Mouse (Mus musculus): ENCODE measurements around the gene Gm37419.

Gene Gm37419

GRCm38 (mm10) chr16:23993351-23994321 lies 5.4 kb downstream of the Gm37419 start:
- DNase-seq (ENCODE audit: low read depth in 2 of 2, low spot score in 2 of 2), result no peak

DNA sequence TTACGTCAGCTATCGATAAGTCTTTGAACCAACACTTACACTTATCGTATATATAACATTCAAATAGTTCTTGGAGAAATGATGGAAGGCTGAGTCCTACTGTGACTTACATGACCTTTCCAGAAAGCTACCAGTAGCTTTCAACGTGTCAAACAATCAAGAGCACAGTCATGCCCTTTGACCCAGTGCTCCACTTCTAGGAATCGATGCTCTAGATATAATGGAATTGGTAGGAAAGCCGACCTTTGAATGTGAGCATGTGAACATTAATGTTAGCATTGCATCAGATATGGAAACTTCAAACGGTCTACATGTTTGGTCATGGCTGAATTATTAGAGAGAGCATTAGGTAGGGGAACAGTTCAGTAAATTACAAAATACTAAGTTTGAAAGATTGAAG lies 8.1 kb downstream of the Gm37419 start:
- DNase-seq (ENCODE audit: low read depth in 2 of 2, low spot score in 2 of 2), result no peak

GRCm38 (mm10) chr16:23997228-23997627 lies 8.9 kb downstream of the Gm37419 start:
- no peak for DNase-seq (ENCODE audit: low read depth in 2 of 2, low spot score in 2 of 2)

- DNase-seq (ENCODE audit: low read depth in 2 of 2, low spot score in 2 of 2), result no peak
Measured at GRCm38 (mm10) chr16:23997912-23998311, 9.6 kb downstream of the Gm37419 start.

DNA sequence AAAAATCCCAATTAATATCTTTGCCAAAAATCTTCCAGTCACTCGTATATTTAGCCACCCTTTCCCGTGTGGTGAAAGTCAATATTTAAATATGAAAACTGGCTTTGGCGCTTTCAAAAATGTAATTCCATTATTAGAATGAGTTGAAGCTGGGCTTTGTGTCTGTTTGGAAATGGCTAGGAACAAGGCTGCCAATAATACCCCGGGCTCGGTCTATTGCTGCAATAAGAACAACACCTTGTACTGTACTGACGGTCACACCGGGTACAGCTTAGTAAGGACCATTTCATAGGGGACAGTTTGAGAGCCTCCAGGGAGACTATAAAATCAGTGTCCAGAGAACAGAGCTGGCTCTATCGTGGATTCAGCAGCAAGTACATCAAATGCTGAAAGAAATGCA lies 17.6 kb downstream of the Gm37419 start:
- DNase-seq (ENCODE audit: low read depth in 2 of 2, low spot score in 2 of 2), result no peak

DNA sequence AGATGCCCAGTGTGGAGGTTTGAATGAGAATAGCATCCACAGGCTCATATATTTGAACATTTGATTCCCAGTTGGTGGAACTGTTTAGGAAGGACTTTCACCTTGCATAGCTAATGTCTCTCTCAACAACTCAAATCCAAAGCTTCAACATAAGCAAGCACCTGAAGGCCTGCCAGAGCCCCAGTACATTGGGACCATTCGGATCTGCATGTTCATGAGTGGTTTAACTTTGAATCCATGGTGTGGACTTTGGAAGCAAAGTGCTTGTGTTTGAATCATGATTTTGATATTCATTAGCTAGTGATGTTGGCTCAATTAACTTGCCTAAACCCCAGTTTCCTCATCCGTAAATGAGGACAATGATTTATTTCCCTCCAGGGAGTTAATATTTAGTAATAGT lies 21.6 kb downstream of the Gm37419 start:
- DNase-seq (ENCODE audit: low read depth in 2 of 2, low spot score in 2 of 2), result no peak

DNA sequence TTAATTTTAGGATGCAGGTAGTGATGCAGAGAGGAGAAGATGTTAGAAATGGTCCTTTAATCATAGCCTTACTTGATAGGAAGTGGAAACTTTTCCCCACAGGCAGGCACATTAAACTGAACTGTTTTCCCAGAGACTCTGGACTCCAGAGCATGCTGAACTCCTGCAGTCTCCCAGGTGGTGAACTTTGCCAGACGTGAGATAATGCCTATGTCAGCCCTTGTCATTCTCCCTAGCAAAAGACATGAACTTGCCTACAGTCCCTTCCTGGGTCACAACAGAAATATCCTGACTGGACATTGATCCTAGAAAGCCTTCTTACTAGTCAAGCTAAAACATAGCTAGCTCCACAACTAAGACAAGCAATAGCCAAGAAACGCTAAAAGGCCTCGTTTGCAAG lies 23.0 kb downstream of the Gm37419 start:
- no peak for DNase-seq (ENCODE audit: low read depth in 2 of 2, low spot score in 2 of 2)

DNA sequence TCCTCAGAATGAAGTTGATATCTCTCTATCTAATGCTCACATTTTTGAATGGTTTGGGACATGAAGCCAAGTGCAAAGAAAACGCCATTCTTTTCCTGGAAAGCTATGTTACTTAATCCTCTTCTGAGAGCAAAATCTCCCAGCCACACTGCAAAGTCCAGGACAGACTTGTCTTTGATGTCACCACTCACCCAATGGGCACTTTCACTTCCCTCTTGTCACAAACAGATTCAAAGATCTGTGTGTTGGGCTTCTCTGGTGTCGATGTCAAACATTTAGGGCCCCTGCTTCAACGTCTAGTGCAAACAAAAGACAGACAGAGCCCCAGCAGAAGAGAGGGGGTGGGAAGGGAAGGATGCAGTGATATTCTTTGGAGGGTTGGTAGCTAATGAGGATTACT lies 23.8 kb downstream of the Gm37419 start:
- no peak for DNase-seq (ENCODE audit: low read depth in 2 of 2, low spot score in 2 of 2)

- no peak for DNase-seq (ENCODE audit: low read depth in 2 of 2, low spot score in 2 of 2)
Measured at GRCm38 (mm10) chr16:24014378-24014777, 26.1 kb downstream of the Gm37419 start.

GRCm38 (mm10) chr16:24016273-24016672 lies 28.0 kb downstream of the Gm37419 start:
- no peak for DNase-seq (ENCODE audit: low read depth in 2 of 2, low spot score in 2 of 2)

GRCm38 (mm10) chr16:24016742-24017141 lies 28.5 kb downstream of the Gm37419 start:
- no peak for DNase-seq (ENCODE audit: low read depth in 2 of 2, low spot score in 2 of 2)

DNA sequence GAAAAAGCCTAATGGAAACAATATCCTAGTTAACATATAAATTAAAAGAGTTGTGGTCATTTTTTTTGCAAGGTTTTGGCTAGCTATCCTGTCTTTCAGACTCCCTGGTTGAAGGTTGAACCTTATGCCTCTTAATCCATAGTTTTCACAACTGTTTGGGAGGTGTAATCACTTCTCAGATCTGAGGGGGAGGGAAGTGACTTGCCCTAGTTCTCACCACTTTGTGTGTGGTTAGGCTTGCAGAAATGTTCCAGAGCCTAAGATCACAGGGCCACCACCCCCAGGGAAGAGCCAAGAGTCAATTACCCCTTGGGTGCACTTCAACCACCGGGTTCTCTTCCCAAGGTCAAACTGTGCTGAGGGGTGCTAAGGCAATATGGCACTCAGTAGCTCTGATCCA lies 33.4 kb downstream of the Gm37419 start:
- no peak for DNase-seq (ENCODE audit: low read depth in 2 of 2, low spot score in 2 of 2)

- no peak for DNase-seq (ENCODE audit: low read depth in 2 of 2, low spot score in 2 of 2)
Measured at GRCm38 (mm10) chr16:24022605-24023004, 34.3 kb downstream of the Gm37419 start.

DNA sequence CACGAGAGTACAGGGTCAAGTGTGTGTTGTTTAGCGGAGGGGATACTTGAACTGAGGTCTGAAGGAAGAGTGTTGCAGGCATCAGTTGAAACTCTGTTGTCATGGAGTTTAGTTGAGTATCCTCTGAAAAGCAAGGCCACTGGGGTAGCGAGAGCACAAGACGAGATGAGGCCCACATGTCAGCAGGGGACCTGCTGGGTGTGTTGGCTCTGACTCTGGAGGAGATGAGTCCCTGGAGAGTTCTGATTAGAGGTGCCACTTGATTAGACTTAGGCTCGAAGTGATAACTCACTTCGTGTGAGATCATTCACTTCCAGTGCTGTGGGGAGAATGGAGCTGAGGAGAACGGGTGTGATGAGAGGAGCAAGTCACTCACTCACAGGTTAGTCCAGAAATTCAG lies 37.2 kb downstream of the Gm37419 start:
- no peak for DNase-seq (ENCODE audit: low read depth in 2 of 2, low spot score in 2 of 2)

DNA sequence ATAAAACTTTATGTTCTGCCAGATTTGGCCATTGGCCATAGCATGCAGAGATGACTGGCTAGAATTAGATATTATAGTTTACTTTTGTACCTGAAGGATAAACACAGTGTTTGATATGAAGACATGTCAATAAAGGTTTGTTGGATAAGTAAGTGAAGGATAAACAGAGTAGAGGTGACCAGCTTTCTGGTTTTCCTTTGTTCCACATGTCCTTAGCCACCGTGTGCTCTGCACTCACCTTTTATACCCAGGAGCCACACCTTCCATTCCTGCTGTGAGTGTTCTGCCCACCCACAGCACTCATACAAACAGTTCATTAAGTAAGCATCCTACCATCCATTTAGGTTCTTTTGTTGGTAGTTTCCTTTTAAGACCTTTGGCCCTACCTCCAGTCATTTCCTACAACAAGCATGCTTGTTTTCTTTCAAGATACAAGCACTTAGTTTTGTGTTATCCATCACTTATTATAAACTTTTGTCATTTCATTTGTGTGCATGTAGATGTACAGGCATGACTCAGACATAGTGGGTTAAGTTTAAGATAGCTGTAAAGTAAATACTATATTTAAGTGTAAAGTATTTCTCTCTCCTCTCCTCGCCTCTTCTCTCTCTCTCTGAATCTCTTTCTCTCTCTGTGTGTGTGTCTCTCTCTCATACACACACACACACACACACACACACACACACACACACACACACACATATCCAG lies 41.8 kb downstream of the Gm37419 start:
- no peak for DNase-seq (ENCODE audit: low read depth in 2 of 2, low spot score in 2 of 2)

- no peak for DNase-seq (ENCODE audit: low read depth in 2 of 2, low spot score in 2 of 2)
Measured at GRCm38 (mm10) chr16:24033259-24033658, 45.0 kb downstream of the Gm37419 start.

GRCm38 (mm10) chr16:24034450-24034849 lies 46.2 kb downstream of the Gm37419 start:
- no peak for DNase-seq (ENCODE audit: low read depth in 2 of 2, low spot score in 2 of 2)

GRCm38 (mm10) chr16:24035767-24036166 lies 47.5 kb downstream of the Gm37419 start:
- no peak for DNase-seq (ENCODE audit: low read depth in 2 of 2, low spot score in 2 of 2)

DNA sequence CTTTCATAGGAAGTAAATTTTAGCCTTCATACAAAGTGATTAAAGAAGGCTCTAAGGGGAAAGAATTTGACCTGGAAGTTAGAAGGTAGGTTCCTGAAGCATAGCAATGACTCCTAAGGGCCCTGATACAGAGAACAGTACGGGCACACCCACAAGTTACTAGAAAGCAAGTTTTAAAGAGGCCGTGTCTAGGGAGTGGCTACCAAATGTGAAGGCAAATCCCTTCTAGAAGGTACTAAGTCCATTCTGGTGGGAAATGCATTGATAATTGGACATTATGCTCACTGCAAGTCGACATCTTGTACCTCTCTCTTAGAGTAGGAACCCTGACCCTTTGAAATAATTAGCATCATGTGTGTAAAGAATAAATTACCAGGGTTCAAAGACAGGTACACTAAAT lies 48.1 kb downstream of the Gm37419 start:
- no peak for DNase-seq (ENCODE audit: low read depth in 2 of 2, low spot score in 2 of 2)

All from CD8-positive naive resting alpha-beta T cell, adult 2 months (primary cell).